Mouse (Mus musculus) G1E (cell line): ENCODE measurements around the gene Rassf1.

Experiments used
- CTCF ChIP-seq: IDR thresholded peaks from 2 replicates; pipeline ENCODE4 v1.5.1; 2012; ENCODE audit warnings: low read depth, low read length, inconsistent platforms, mixed read lengths
- GATA1 ChIP-seq: IDR thresholded peaks from 2 replicates; pipeline ENCODE4 v1.6.1; 2012; ENCODE audit warnings: borderline replicate concordance, low read length, inconsistent platforms, mixed read lengths
- GATA2 ChIP-seq: IDR thresholded peaks from 2 replicates; pipeline ENCODE4 v1.6.1; 2012; ENCODE audit warnings: low read depth, low read length, inconsistent platforms, borderline replicate concordance
- TAL1 ChIP-seq: conservative IDR thresholded peaks from 2 replicates; pipeline ENCODE4 v1.6.1; 2012; ENCODE audit warnings: low read depth, low read length, inconsistent platforms, mixed read lengths

- TF ChIP-seq CTCF, result no peak
- TF ChIP-seq TAL1, result no peak
- no peak for TF ChIP-seq GATA2
- no peak for TF ChIP-seq GATA1
Measured at GRCm38 (mm10) chr9:107544729-107545128, 6.6 kb upstream of the Rassf1 start.
